Mouse (Mus musculus): Measurements from ENCODE around the gene Lrrc25.
A peak's percentile ranks its signal among the peaks of the same experiment; 100 is the strongest.

DNA sequence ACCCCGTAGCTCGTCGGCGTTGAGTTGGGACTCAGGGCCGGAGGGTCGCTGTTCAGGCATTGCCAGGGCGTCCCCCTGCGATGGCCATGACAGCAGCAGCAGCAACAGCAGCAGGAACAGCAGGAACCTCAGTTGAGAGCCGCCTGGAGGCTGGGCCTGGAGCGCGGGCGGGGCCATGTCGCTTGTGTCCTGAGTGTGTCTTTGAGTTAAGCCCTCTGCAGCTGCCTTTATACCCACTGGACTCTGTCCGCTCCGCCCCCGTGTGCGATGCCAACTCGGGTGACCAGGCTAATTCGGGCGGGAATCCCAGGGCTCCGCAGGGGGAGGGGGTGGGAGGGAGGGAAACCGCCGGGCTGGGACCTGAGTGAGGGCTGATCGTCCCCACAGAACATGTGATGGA, 15.5 kb downstream of the Lrrc25 start:
- TF ChIP-seq POLR2A (IDR thresholded peaks at IDR 0.05; ENCODE audit: insufficient read length, low read depth), result peak; percentile 89
- TF ChIP-seq USF1 (IDR thresholded peaks at IDR 0.05; ENCODE audit: low read depth), result no peak
- peak; percentile 91 for TF ChIP-seq POLR2AphosphoS2 (IDR thresholded peaks at IDR 0.05; ENCODE audit: insufficient read length, low read depth)
- no peak for TF ChIP-seq TCF12 (IDR thresholded peaks at IDR 0.05; ENCODE audit: insufficient read depth, poor library complexity, severe bottlenecking)
- TF ChIP-seq REST (IDR thresholded peaks at IDR 0.05; ENCODE audit: insufficient read depth, insufficient read length), result no peak
- TF ChIP-seq CEBPB (IDR thresholded peaks at IDR 0.05; ENCODE audit: insufficient read depth, poor library complexity, severe bottlenecking), result no peak
- TF ChIP-seq MYOD1 (IDR thresholded peaks at IDR 0.05; ENCODE audit: control insufficient read depth in 1 of 3, insufficient read length in 2 of 3, low read depth in 2 of 3), result no peak
- TF ChIP-seq MAX (IDR thresholded peaks at IDR 0.05; ENCODE audit: low read depth), result no peak
- no peak for TF ChIP-seq SRF (IDR thresholded peaks at IDR 0.05; ENCODE audit: control insufficient read depth, insufficient read length, low read depth)
- TF ChIP-seq E2F4 (IDR thresholded peaks at IDR 0.05; ENCODE audit: insufficient read depth), result no peak
- TF ChIP-seq MYOG (IDR thresholded peaks at IDR 0.05; ENCODE audit: control insufficient read depth in 1 of 3, insufficient read depth in 1 of 3, insufficient read length in 2 of 3, low read depth in 2 of 3), result peak in 1 of 3 experiments; percentile 29

Measured in myocyte (in vitro differentiated cells).